Mouse (Mus musculus): Measurements from ENCODE around the gene Ncbp1. TPM values are rescaled to one million over a fixed set of nuclear protein-coding genes. Genes with fewer than 3 reads are reported as not detected.
A peak's percentile ranks its signal among the peaks of the same experiment; 100 is the strongest.
"Not testable (repeated sequence)": the region's sequence is repeated elsewhere in the genome, so short reads cannot be mapped to it uniquely, and the experiment has no call there.

The Ncbp1 gene
- polyA plus RNA-seq, 1 experiment from 2014 or later: 143 TPM

DNA sequence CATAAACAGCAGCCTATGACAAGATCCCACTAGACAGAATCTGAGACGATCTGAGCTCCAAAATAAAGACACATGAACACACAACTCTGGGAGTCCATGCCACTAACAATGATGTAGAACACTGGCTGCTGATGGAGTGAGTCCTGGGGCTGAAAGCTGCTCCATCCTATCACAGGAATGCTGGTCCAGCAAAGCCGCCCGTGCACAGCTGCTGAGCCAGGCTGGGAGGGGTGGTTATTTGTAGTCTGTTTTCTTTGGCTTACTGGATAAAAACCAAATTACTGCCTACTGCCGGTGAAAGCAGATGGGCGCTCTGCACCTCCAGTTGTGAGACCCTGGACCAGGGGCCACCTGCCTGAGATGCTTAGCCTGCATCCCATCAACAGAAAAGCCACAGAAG, 38.6 kb downstream of the Ncbp1 start:
- Histone ChIP-seq H3K27me3 (ENCODE audit: control insufficient read depth, insufficient read depth, low read length) (no peaks in the 10 kb centered on the region), H3K9ac (replicated peaks; ENCODE audit: low read length) (no peak overlapping the region), H3K9me3 (replicated peaks; ENCODE audit: control insufficient read depth, low read length) (no peaks in the 10 kb centered on the region), H3K4me2 (ENCODE audit: low read depth, low read length) (no peak overlapping the region), H3K4me3 (ENCODE audit: low read depth, low read length) (no peak overlapping the region), H3K4me1 (ENCODE audit: control insufficient read depth, insufficient read depth, low read length) (peaks cover 3% of the 10 kb centered on the region; the same call in 1 of the 2 replicates), H3K36me3 (replicated peaks; ENCODE audit: control insufficient read depth, insufficient read depth, low read depth, low read length) (peaks cover 12% of the 10 kb centered on the region), H3K27ac (replicated peaks; ENCODE audit: low read depth, low read length) (no peak overlapping the region)
- 83% methylated on average over 5 of the region's 5 CpGs for WGBS
- no peak for DNase-seq (ENCODE audit: low spot score)
- no peak for ATAC-seq (replicated peaks; ENCODE audit: insufficient number of reproducible peaks, low FRiP score, low TSS enrichment, low read depth)

DNA sequence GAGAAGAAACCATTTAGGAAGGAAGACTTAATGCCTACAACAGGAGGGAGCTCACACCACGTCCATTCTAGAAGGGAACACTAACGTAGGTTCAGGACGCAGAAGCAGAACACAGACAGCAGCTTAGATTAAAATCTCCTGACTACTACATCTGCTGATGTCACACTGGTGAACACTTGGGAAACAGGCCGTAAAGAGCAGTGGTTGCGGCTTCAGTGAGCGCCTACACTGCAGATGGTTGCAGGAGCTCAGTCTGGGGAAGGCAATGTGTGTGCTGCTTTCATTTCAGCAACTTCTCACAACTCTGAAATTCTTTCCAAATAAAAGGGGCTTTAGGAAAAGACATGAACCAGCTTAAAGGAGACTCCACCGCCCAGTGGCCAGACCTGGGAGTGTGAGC, 39.1 kb downstream of the Ncbp1 start:
- H3K4me2 ChIP-seq (ENCODE audit: low read depth, low read length): no peak overlapping the region
- H3K27ac ChIP-seq (replicated peaks; ENCODE audit: low read depth, low read length): no peak overlapping the region
- WGBS: 85% methylated on average over 7 of the region's 7 CpGs
- peaks cover 3% of the 10 kb centered on the region; the same call in 1 of the 2 replicates for H3K4me1 ChIP-seq (ENCODE audit: control insufficient read depth, insufficient read depth, low read length)
- DNase-seq (ENCODE audit: low spot score) (no peak), ATAC-seq (replicated peaks; ENCODE audit: insufficient number of reproducible peaks, low FRiP score, low TSS enrichment, low read depth) (no peak)
- peaks cover 12% of the 10 kb centered on the region for H3K36me3 ChIP-seq (replicated peaks; ENCODE audit: control insufficient read depth, insufficient read depth, low read depth, low read length)
- no peak overlapping the region for H3K9ac ChIP-seq (replicated peaks; ENCODE audit: low read length)
- H3K9me3 ChIP-seq (replicated peaks; ENCODE audit: control insufficient read depth, low read length): no peaks in the 10 kb centered on the region
- H3K27me3 ChIP-seq (ENCODE audit: control insufficient read depth, insufficient read depth, low read length): no peaks in the 10 kb centered on the region
- H3K4me3 ChIP-seq (ENCODE audit: low read depth, low read length): no peak overlapping the region

DNA sequence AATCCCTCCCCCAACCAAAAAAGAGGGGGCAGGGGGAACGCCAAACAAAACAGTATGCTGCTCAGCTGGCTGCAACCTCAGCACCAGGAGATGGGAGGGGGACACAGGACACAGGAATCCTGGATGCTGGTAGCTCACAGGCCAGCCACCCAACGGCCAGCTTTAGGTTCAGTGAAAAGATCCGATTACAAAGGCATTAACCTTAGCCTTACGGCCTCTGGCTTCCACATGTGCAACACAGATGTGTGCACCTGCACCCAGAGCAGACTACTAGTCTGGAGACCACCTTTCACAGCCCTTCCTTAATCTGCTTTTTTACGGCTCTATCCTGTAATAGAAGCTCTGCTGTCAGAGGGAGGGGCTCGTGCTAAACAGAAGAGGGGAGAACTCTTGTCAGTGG, 42.8 kb downstream of the Ncbp1 start:
- Histone ChIP-seq H3K9me3 (replicated peaks; ENCODE audit: control insufficient read depth, low read length) (no peaks in the 10 kb centered on the region), H3K36me3 (replicated peaks; ENCODE audit: control insufficient read depth, insufficient read depth, low read depth, low read length) (peaks cover 5% of the 10 kb centered on the region), H3K9ac (replicated peaks; ENCODE audit: low read length) (no peak overlapping the region), H3K4me3 (ENCODE audit: low read depth, low read length) (no peak overlapping the region), H3K27ac (replicated peaks; ENCODE audit: low read depth, low read length) (no peak overlapping the region), H3K4me2 (ENCODE audit: low read depth, low read length) (no peak overlapping the region), H3K4me1 (ENCODE audit: control insufficient read depth, insufficient read depth, low read length) (peaks cover 3% of the 10 kb centered on the region; the same call in 1 of the 2 replicates), H3K27me3 (ENCODE audit: control insufficient read depth, insufficient read depth, low read length) (no peaks in the 10 kb centered on the region)
- peak; percentile 58 for DNase-seq (ENCODE audit: low spot score)
- ATAC-seq (replicated peaks; ENCODE audit: insufficient number of reproducible peaks, low FRiP score, low TSS enrichment, low read depth): peak; percentile 51; the same call in 1 of the 2 replicates
- whole genome bisulfite sequencing: 36% methylated on average over 6 of the region's 6 CpGs

DNA sequence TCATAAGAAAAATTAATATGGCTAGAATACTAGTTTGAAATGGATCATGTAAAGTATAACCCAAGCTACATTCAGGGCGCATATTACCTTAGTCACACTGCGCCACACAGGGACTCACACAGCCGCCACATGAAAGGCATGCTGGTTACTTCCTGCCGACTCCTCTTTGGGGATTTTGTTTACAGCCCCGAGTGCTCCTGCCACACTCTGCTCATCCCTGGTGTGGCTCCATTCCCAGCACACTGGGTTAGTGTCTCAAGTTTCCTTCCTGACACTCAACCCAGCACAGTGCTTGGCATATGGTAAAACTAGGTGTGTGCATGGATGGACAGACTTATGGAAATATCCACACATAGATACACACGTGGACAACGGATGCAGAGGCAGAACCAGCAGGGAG, 43.8 kb downstream of the Ncbp1 start:
- no peak overlapping the region for H3K4me2 ChIP-seq (ENCODE audit: low read depth, low read length)
- DNase-seq (ENCODE audit: low spot score) (no peak), ATAC-seq (replicated peaks; ENCODE audit: insufficient number of reproducible peaks, low FRiP score, low TSS enrichment, low read depth) (no peak)
- whole genome bisulfite sequencing: 85% methylated on average over 7 of the region's 7 CpGs
- H3K9me3 ChIP-seq (replicated peaks; ENCODE audit: control insufficient read depth, low read length): no peaks in the 10 kb centered on the region
- peaks cover 5% of the 10 kb centered on the region for H3K36me3 ChIP-seq (replicated peaks; ENCODE audit: control insufficient read depth, insufficient read depth, low read depth, low read length)
- H3K4me3 ChIP-seq (ENCODE audit: low read depth, low read length): no peak overlapping the region
- no peak overlapping the region for H3K9ac ChIP-seq (replicated peaks; ENCODE audit: low read length)
- H3K27me3 ChIP-seq (ENCODE audit: control insufficient read depth, insufficient read depth, low read length): no peaks in the 10 kb centered on the region
- no peak overlapping the region for H3K27ac ChIP-seq (replicated peaks; ENCODE audit: low read depth, low read length)
- peaks cover 3% of the 10 kb centered on the region; the same call in 1 of the 2 replicates for H3K4me1 ChIP-seq (ENCODE audit: control insufficient read depth, insufficient read depth, low read length)

DNA sequence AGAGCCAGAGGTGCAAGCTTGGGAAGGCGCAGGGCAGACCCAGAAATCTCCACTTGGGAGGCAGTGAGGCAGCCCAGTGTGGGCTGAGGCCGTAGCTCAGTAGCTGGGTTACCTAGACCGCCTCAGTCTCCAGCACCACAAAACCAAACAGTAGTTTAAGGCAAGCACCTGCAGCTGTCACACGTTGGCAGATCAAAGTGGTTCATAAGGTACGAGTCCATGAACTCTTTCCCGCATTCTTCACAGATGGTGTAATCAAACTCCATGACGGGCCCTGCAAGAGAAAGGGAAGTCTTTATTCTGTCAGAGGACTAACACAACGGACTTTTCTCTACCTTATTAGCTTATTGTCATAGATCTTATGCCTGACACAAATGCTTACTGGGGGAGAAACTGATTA, 47.0 kb downstream of the Ncbp1 start:
- Histone ChIP-seq H3K27me3 (ENCODE audit: control insufficient read depth, insufficient read depth, low read length) (no peaks in the 10 kb centered on the region), H3K9ac (replicated peaks; ENCODE audit: low read length) (no peak overlapping the region), H3K4me3 (ENCODE audit: low read depth, low read length) (no peak overlapping the region), H3K4me2 (ENCODE audit: low read depth, low read length) (no peak overlapping the region), H3K4me1 (ENCODE audit: control insufficient read depth, insufficient read depth, low read length) (peaks cover 3% of the 10 kb centered on the region; the same call in 1 of the 2 replicates), H3K27ac (replicated peaks; ENCODE audit: low read depth, low read length) (no peak overlapping the region), H3K9me3 (replicated peaks; ENCODE audit: control insufficient read depth, low read length) (no peaks in the 10 kb centered on the region), H3K36me3 (replicated peaks; ENCODE audit: control insufficient read depth, insufficient read depth, low read depth, low read length) (peaks cover 9% of the 10 kb centered on the region; the same call in 1 of the 2 replicates)
- DNase-seq (ENCODE audit: low spot score): no peak
- 71% methylated on average over 8 of the region's 8 CpGs for WGBS
- ATAC-seq (replicated peaks; ENCODE audit: insufficient number of reproducible peaks, low FRiP score, low TSS enrichment, low read depth): no peak

DNA sequence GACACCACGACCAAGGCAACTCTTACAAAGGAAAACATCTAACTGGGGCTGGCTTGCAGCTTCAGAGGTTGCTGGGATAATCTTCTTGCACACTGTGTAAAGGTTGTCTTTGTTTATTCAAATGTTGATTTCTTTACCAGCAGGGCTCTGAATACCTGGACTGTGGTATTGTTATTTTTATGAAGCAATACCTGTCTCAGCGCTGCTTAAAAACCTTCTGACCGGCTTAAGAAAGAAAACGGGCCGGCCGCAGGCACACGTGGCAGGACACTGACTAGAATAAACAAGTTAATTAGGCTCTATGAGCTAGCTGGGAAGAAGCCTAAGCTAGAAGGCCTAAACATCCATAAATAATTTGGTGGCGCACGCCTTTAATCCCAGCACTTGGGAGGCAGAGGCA, 47.5 kb downstream of the Ncbp1 start:
- Histone ChIP-seq H3K4me3 (ENCODE audit: low read depth, low read length) (no peak overlapping the region), H3K9me3 (replicated peaks; ENCODE audit: control insufficient read depth, low read length) (no peaks in the 10 kb centered on the region), H3K36me3 (replicated peaks; ENCODE audit: control insufficient read depth, insufficient read depth, low read depth, low read length) (peaks cover 9% of the 10 kb centered on the region; the same call in 1 of the 2 replicates), H3K4me2 (ENCODE audit: low read depth, low read length) (no peak overlapping the region), H3K9ac (replicated peaks; ENCODE audit: low read length) (no peak overlapping the region), H3K27me3 (ENCODE audit: control insufficient read depth, insufficient read depth, low read length) (no peaks in the 10 kb centered on the region), H3K27ac (replicated peaks; ENCODE audit: low read depth, low read length) (no peak overlapping the region), H3K4me1 (ENCODE audit: control insufficient read depth, insufficient read depth, low read length) (peaks cover 3% of the 10 kb centered on the region; the same call in 1 of the 2 replicates)
- no peak for DNase-seq (ENCODE audit: low spot score)
- no peak for ATAC-seq (replicated peaks; ENCODE audit: insufficient number of reproducible peaks, low FRiP score, low TSS enrichment, low read depth)
- WGBS: 83% methylated on average over 9 of the region's 9 CpGs

DNA sequence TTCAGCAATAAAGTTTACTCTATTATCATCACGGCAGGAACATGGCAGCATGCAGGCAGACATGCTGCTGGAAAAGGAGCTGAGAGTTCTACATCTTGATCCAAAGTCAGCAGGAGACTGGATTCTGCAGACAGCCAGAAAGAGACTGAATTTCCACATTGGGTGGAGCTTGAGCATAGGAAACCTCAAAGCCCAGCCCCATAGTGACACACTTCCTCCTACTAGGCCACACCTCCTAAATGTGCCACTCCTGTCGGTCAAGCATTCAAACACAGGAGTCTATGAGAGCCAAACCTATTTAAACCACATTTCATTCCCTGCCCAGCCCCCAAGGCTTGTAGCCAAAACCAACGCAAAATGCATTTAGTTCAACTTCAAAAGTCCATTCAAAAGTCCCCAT, 48.1 kb downstream of the Ncbp1 start:
- WGBS: 78% methylated on average over 3 of the region's 3 CpGs
- Histone ChIP-seq H3K4me1 (ENCODE audit: control insufficient read depth, insufficient read depth, low read length) (no peaks in the 10 kb centered on the region), H3K9me3 (replicated peaks; ENCODE audit: control insufficient read depth, low read length) (no peaks in the 10 kb centered on the region), H3K36me3 (replicated peaks; ENCODE audit: control insufficient read depth, insufficient read depth, low read depth, low read length) (peaks cover 7% of the 10 kb centered on the region; the same call in 1 of the 2 replicates), H3K4me2 (ENCODE audit: low read depth, low read length) (no peak overlapping the region), H3K9ac (replicated peaks; ENCODE audit: low read length) (no peak overlapping the region), H3K27ac (replicated peaks; ENCODE audit: low read depth, low read length) (no peak overlapping the region), H3K27me3 (ENCODE audit: control insufficient read depth, insufficient read depth, low read length) (no peaks in the 10 kb centered on the region), H3K4me3 (ENCODE audit: low read depth, low read length) (no peak overlapping the region)
- DNase-seq (ENCODE audit: low spot score): no peak
- no peak for ATAC-seq (replicated peaks; ENCODE audit: insufficient number of reproducible peaks, low FRiP score, low TSS enrichment, low read depth)

DNA sequence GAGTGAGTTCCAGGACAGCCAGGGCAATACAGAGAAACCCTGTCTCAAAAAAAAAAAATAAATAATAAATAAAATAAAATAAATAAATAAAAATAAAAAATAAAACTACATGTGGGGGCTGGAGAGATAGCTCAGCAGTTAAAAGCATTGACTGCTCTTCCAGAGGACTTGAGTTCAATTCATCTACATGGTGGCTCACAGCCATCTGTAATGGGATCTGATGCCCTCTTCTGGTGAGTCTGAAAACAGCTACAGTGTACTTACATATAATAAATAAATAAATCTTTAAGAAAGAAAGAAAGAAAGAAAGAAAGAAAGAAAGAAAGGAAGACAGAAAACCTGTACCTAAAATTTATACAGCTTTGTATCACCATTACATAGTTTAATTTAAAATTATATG, 53.6 kb downstream of the Ncbp1 start:
- not testable (repeated sequence) for DNase-seq (ENCODE audit: low spot score); H3K36me3 ChIP-seq (replicated peaks; ENCODE audit: control insufficient read depth, insufficient read depth, low read depth, low read length); H3K9me3 ChIP-seq (replicated peaks; ENCODE audit: control insufficient read depth, low read length); H3K27ac ChIP-seq (replicated peaks; ENCODE audit: low read depth, low read length); ATAC-seq (replicated peaks; ENCODE audit: insufficient number of reproducible peaks, low FRiP score, low TSS enrichment, low read depth); H3K4me2 ChIP-seq (ENCODE audit: low read depth, low read length); H3K9ac ChIP-seq (replicated peaks; ENCODE audit: low read length); H3K4me1 ChIP-seq (ENCODE audit: control insufficient read depth, insufficient read depth, low read length); H3K27me3 ChIP-seq (ENCODE audit: control insufficient read depth, insufficient read depth, low read length); H3K4me3 ChIP-seq (ENCODE audit: low read depth, low read length)
